Mouse (Mus musculus) MEL (cell line): ENCODE data around the gene Me3.

ENCODE experiments used
- CTCF ChIP-seq, 3 experiments: IDR thresholded peaks in 2 of 3; conservative IDR thresholded peaks in 1 of 3; 2 replicates each; pipeline ENCODE4 v1.5.1; 2011 to 2012; ENCODE audit warnings: low read length in 3 of 3, low read depth in 2 of 3, mild to moderate bottlenecking in 2 of 3, improper control_type of control experiment in 1 of 3, inconsistent platforms in 1 of 3, mixed read lengths in 1 of 3, moderate library complexity in 1 of 3; ENCODE audit not compliant: control insufficient read depth in 1 of 3, insufficient read depth in 1 of 3, poor library complexity in 1 of 3, severe bottlenecking in 1 of 3
- TAL1 ChIP-seq: IDR thresholded peaks from 2 replicates; pipeline ENCODE4 v1.6.1; 2012; ENCODE audit warnings: mild to moderate bottlenecking, inconsistent platforms, low read length, moderate library complexity, mixed read lengths

- TF ChIP-seq CTCF (IDR thresholded peaks at IDR 0.05 in 2 of 3, conservative IDR thresholded peaks at IDR 0.05 in 1 of 3; ENCODE audit: control insufficient read depth in 1 of 3, insufficient read depth in 1 of 3, low read depth in 2 of 3, low read length in 3 of 3, poor library complexity in 1 of 3, severe bottlenecking in 1 of 3) (no peak), TAL1 (no peak)
Measured at GRCm38 (mm10) chr7:89700511-89700910, 68.3 kb downstream of the Me3 start.
